Mouse (Mus musculus): ENCODE measurements at regions not wholly inside any gene's neighbourhood (a gene's known extent, or its start where the extent isn't known, plus 50 kb on each side); places are given as distances from the start of the nearest gene placed in this dataset.

DNA sequence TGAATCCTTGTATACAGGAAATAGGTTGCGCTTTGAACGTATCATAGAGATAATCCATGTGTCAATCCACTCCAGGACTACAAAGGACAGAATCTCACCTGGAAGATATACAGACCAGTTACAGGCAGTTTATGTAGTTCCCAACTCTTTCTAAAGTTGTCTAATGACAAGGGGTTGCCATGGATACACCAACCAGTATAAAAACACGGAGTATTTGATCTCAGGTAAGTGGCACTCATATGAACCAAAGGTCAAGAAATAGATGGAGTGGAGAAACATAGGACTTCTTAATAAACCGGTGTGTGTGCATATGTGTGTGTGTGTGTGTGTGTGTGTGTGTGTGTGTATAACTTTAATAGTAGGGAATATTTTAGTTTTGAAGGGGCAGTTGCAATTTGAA, 266.0 kb upstream of the Arrdc4 start:
- 80% methylated on average over 4 of the region's 4 CpGs for WGBS
- Histone ChIP-seq H3K9ac (replicated peaks; ENCODE audit: low read length, poor library complexity, severe bottlenecking) (no peak overlapping the region), H3K27me3 (ENCODE audit: insufficient read depth, low read length) (no peaks in the 10 kb centered on the region), H3K36me3 (ENCODE audit: insufficient read depth, low read length) (no peaks in the 10 kb centered on the region), H3K4me1 (ENCODE audit: insufficient read depth, low read length) (no peaks in the 10 kb centered on the region), H3K9me3 (ENCODE audit: low read length) (no peaks in the 10 kb centered on the region), H3K4me2 (ENCODE audit: low read depth, low read length, poor library complexity, severe bottlenecking) (no peak overlapping the region), H3K27ac (ENCODE audit: low read depth, low read length) (no peak overlapping the region), H3K4me3 (ENCODE audit: low read depth, low read length) (no peak overlapping the region)
- no peak for TF ChIP-seq CTCF (IDR thresholded peaks at IDR 0.05)
- no peak for ATAC-seq (ENCODE audit: low FRiP score)
- DNase-seq (ENCODE audit: low spot score): no peak

DNA sequence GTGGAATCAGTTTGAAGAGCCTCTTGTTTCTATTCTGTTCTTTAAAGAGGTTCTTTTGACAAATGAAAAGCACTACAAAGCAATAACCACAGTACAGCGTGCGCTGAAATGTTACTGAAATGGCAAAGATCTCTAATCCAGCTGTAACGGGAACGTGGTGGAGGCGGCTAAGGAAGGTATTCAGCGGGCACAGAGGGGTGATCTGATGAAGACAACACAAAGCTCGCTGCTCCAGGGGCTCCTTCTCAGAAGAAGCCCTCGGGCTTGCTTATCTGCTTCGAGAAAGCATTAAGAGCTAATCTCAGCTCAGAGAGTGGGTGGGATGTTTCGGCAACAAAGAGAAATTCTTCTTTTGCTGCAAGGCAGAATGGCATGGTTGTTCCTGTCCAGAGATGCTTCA, 258.2 kb upstream of the Arrdc4 start:
- Histone ChIP-seq H3K4me2 (ENCODE audit: low read depth, low read length, poor library complexity, severe bottlenecking) (no peak overlapping the region), H3K4me3 (ENCODE audit: low read depth, low read length) (no peak overlapping the region), H3K27ac (ENCODE audit: low read depth, low read length) (no peak overlapping the region), H3K9me3 (ENCODE audit: low read length) (no peaks in the 10 kb centered on the region), H3K9ac (replicated peaks; ENCODE audit: low read length, poor library complexity, severe bottlenecking) (no peak overlapping the region), H3K4me1 (ENCODE audit: insufficient read depth, low read length) (no peaks in the 10 kb centered on the region), H3K27me3 (ENCODE audit: insufficient read depth, low read length) (no peaks in the 10 kb centered on the region), H3K36me3 (ENCODE audit: insufficient read depth, low read length) (no peaks in the 10 kb centered on the region)
- DNase-seq (ENCODE audit: low spot score): no peak
- TF ChIP-seq CTCF (IDR thresholded peaks at IDR 0.05): no peak
- WGBS: 34% methylated on average over 10 of the region's 10 CpGs
- ATAC-seq (ENCODE audit: low FRiP score): no peak

DNA sequence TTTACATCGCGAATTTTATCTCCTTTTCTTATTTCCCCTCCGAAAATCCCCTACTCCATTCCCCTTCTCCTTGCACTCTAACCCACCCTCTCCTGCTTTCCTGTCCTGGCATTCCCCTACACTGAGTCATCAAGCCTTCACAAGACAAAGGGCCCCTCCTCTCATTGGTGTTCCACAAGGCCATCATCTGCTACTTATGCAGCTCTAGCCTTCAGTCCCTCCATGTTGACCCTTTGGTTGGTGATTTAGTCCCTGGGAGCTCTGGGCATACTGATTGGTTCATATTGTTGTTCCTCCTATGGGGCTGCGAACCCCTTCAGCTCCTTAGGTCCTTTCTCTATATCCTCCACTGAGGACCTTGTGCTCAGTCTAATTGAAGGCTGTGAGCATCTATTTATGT, 239.0 kb upstream of the Arrdc4 start:
- DNase-seq (ENCODE audit: low spot score): no peak
- H3K9me3 ChIP-seq (ENCODE audit: low read length): no peaks in the 10 kb centered on the region
- WGBS: 88% methylated on average over 4 of the region's 4 CpGs
- no peak overlapping the region for H3K4me3 ChIP-seq (ENCODE audit: low read depth, low read length)
- no peak overlapping the region for H3K9ac ChIP-seq (replicated peaks; ENCODE audit: low read length, poor library complexity, severe bottlenecking)
- no peaks in the 10 kb centered on the region for H3K27me3 ChIP-seq (ENCODE audit: insufficient read depth, low read length)
- H3K4me1 ChIP-seq (ENCODE audit: insufficient read depth, low read length): no peaks in the 10 kb centered on the region
- no peak for ATAC-seq (ENCODE audit: low FRiP score)
- H3K4me2 ChIP-seq (ENCODE audit: low read depth, low read length, poor library complexity, severe bottlenecking): no peak overlapping the region
- no peak overlapping the region for H3K27ac ChIP-seq (ENCODE audit: low read depth, low read length)
- H3K36me3 ChIP-seq (ENCODE audit: insufficient read depth, low read length): no peaks in the 10 kb centered on the region
- no peak for TF ChIP-seq CTCF (IDR thresholded peaks at IDR 0.05)

DNA sequence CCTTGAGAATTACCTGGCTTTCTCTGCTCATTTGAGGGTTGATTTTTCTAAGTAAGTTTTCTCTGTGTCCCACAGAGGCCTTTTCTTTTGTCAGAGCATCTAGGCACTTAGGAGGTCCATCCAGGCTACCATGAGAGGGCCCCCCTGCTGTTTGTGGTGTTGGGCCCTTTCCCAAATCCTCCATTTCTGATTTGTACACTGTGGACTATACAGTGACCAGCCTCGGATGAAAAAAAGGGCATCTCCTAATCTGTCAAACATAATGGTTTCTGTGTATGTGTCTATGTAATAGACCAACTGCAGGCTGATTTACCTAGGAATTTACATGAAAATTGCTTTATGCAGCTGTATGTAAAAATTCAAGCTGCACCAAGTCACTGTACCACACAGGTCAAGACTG, 234.9 kb upstream of the Arrdc4 start:
- no peak overlapping the region for H3K27ac ChIP-seq (ENCODE audit: low read depth, low read length)
- H3K36me3 ChIP-seq (ENCODE audit: insufficient read depth, low read length): no peaks in the 10 kb centered on the region
- TF ChIP-seq CTCF (IDR thresholded peaks at IDR 0.05): no peak
- no peak overlapping the region for H3K9ac ChIP-seq (replicated peaks; ENCODE audit: low read length, poor library complexity, severe bottlenecking)
- no peak overlapping the region for H3K4me3 ChIP-seq (ENCODE audit: low read depth, low read length)
- no peak for DNase-seq (ENCODE audit: low spot score)
- 25% methylated on average over 1 of the region's 1 CpGs for WGBS
- H3K4me1 ChIP-seq (ENCODE audit: insufficient read depth, low read length): no peaks in the 10 kb centered on the region
- no peak for ATAC-seq (ENCODE audit: low FRiP score)
- no peaks in the 10 kb centered on the region for H3K9me3 ChIP-seq (ENCODE audit: low read length)
- no peak overlapping the region for H3K4me2 ChIP-seq (ENCODE audit: low read depth, low read length, poor library complexity, severe bottlenecking)
- no peaks in the 10 kb centered on the region for H3K27me3 ChIP-seq (ENCODE audit: insufficient read depth, low read length)

DNA sequence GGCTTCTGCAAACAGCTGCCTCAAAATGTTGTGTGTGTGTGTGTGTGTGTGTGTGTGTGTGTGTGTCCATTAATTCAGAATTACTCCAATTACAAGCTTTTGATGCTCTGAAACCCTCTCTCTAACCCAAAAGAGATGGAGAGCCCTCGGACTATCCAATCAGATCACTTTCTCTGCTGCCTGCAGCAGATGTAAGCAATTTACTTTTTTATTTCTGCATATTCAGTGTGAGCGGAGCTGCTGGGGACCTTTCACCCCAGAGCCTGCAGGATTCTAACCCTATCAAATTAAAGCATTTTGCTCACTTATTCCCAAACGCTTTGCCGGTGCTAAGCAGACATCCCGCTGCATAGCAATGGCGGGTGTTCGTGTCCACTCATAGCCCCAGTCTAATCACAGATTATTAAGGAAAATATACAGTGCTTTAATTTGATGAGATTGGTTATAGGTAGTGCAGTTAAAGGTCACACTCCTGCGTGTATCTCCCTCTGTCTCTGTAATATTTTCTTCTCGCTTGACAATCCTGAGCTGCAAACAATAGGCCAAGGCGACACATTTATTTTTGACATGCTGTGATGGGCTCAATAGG, 234.0 kb upstream of the Arrdc4 start:
- H3K27ac ChIP-seq (ENCODE audit: low read depth, low read length): no peak overlapping the region
- H3K9ac ChIP-seq (replicated peaks; ENCODE audit: low read length, poor library complexity, severe bottlenecking): no peak overlapping the region
- TF ChIP-seq CTCF (IDR thresholded peaks at IDR 0.05): no peak
- no peaks in the 10 kb centered on the region for H3K9me3 ChIP-seq (ENCODE audit: low read length)
- H3K27me3 ChIP-seq (ENCODE audit: insufficient read depth, low read length): no peaks in the 10 kb centered on the region
- H3K4me1 ChIP-seq (ENCODE audit: insufficient read depth, low read length): no peaks in the 10 kb centered on the region
- DNase-seq (ENCODE audit: low spot score) (no peak), ATAC-seq (ENCODE audit: low FRiP score) (no peak)
- WGBS: 70% methylated on average over 10 of the region's 10 CpGs
- H3K36me3 ChIP-seq (ENCODE audit: insufficient read depth, low read length): no peaks in the 10 kb centered on the region
- H3K4me2 ChIP-seq (ENCODE audit: low read depth, low read length, poor library complexity, severe bottlenecking): no peak overlapping the region
- H3K4me3 ChIP-seq (ENCODE audit: low read depth, low read length): no peak overlapping the region

DNA sequence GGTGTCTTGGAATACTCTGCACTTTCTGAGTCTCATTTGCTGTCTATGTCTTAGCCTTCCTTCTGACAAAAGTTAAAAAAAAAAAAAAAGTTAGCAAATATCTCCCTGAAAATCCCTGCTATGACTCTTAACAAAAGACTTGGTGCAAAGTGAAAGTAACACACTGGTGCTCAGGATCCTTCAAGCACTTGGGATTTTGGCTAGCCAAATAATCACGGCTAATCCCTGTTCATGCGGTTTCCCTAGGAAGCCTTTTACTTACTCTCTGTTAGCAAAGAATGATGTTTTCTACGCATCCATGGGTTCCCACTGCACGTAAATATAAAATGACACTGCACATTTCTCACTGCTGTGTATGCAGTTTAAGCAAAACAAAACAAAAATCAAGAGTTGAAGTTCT, 229.5 kb upstream of the Arrdc4 start:
- no peaks in the 10 kb centered on the region for H3K36me3 ChIP-seq (ENCODE audit: insufficient read depth, low read length)
- no peak overlapping the region for H3K4me2 ChIP-seq (ENCODE audit: low read depth, low read length, poor library complexity, severe bottlenecking)
- no peak overlapping the region for H3K27ac ChIP-seq (ENCODE audit: low read depth, low read length)
- no peaks in the 10 kb centered on the region; the same call in 1 of the 2 replicates for H3K27me3 ChIP-seq (ENCODE audit: insufficient read depth, low read length)
- no peak for TF ChIP-seq CTCF (IDR thresholded peaks at IDR 0.05)
- no peaks in the 10 kb centered on the region for H3K9me3 ChIP-seq (ENCODE audit: low read length)
- 30% methylated on average over 4 of the region's 4 CpGs for WGBS
- H3K4me1 ChIP-seq (ENCODE audit: insufficient read depth, low read length): no peaks in the 10 kb centered on the region
- no peak overlapping the region for H3K9ac ChIP-seq (replicated peaks; ENCODE audit: low read length, poor library complexity, severe bottlenecking)
- H3K4me3 ChIP-seq (ENCODE audit: low read depth, low read length): no peak overlapping the region
- no peak for ATAC-seq (ENCODE audit: low FRiP score)
- DNase-seq (ENCODE audit: low spot score): peak; percentile 16

Data from midbrain, postnatal 0 days (tissue).